24 mouse cellular contexts compared by ENCODE assay signal in the genomic region with DNA sequence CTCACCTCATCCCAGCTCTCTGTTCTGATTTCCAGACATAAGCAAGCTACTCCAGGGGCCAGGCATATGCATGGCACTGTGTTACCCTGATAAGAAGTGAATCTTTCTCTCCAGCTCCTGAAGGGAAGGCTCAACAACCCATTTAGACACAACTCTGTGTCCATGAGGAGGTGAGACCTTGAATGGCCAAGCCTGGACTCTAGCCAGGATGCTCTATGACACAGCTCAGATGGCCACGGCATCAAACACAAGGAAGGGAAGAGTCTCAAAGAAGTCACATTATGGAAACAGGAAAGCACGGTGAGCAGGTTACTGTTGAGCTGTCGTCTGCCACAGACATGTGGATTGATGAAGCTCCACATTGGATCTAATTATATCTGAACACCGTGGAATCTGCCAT.
"Had no signal": no experiment of that assay in that cellular context is flagged by ENCODE, and none has a peak within 500 bp of the region (broad histone marks: within the 10 kb centered on the region; RNA-seq: fewer than 3 reads in every experiment).

No protein-coding gene starts in this region.

- H3K9me3 ChIP-seq: kidney, embryonic 15.5 days; limb, embryonic 15.5 days; lung, embryonic 15.5 days; neural tube, embryonic 13.5 days; stomach, embryonic 15.5 days had no signal

- ATAC-seq: liver, postnatal 0 days; midbrain, embryonic 13.5 days; midbrain, embryonic 16.5 days had no signal

- H3K4me3 ChIP-seq: kidney, embryonic 15.5 days; left cerebral cortex, adult 2 months; limb, embryonic 12.5 days; limb, embryonic 15.5 days; lung, embryonic 15.5 days; megakaryocyte, embryonic 14.5 days; midbrain, embryonic 10.5 days; midbrain, embryonic 13.5 days; myocyte; neural tube, embryonic 13.5 days; stomach, embryonic 15.5 days had no signal

- H3K27me3 ChIP-seq: kidney, embryonic 15.5 days; limb, embryonic 12.5 days; limb, embryonic 15.5 days; lung, embryonic 15.5 days; megakaryocyte, embryonic 14.5 days; midbrain, embryonic 13.5 days; stomach, embryonic 15.5 days had no signal

- H3K27ac ChIP-seq: kidney, embryonic 15.5 days; left cerebral cortex, adult 2 months; limb, embryonic 12.5 days; limb, embryonic 15.5 days; liver, embryonic 14.5 days; lung, embryonic 15.5 days; midbrain, embryonic 10.5 days; midbrain, embryonic 13.5 days; neural tube, embryonic 13.5 days; stomach, embryonic 15.5 days had no signal

- H3K36me3 ChIP-seq: kidney, embryonic 15.5 days; limb, embryonic 12.5 days; limb, embryonic 15.5 days; lung, embryonic 15.5 days; midbrain, embryonic 10.5 days; midbrain, embryonic 13.5 days; neural tube, embryonic 13.5 days; stomach, embryonic 15.5 days had no signal

- H3K9ac ChIP-seq: kidney, embryonic 15.5 days; limb, embryonic 12.5 days; limb, embryonic 15.5 days; liver, embryonic 14.5 days; liver, postnatal 0 days; lung, embryonic 15.5 days; midbrain, embryonic 13.5 days; neural tube, embryonic 13.5 days; stomach, embryonic 15.5 days had no signal

- H3K4me1 ChIP-seq: kidney, embryonic 15.5 days; limb, embryonic 15.5 days; lung, embryonic 15.5 days; megakaryocyte, embryonic 14.5 days; midbrain, embryonic 10.5 days; midbrain, embryonic 13.5 days; stomach, embryonic 15.5 days had no signal

- DNase-seq: kidney, postnatal 10 days; kidney, postnatal 36 days; layer of hippocampus, postnatal 36 days; liver, postnatal 0 days; lung, postnatal 10 days; lung, postnatal 36 days; retina, postnatal 1 day; right cerebral cortex, postnatal 25 days; spleen, adult 18-20 months; thymus, postnatal 25 days had no signal

- H3K4me2 ChIP-seq: kidney, embryonic 15.5 days; limb, embryonic 12.5 days; limb, embryonic 15.5 days; liver, embryonic 11.5 days; lung, embryonic 15.5 days; midbrain, embryonic 13.5 days; neural tube, embryonic 13.5 days; stomach, embryonic 15.5 days had no signal
